Mouse (Mus musculus) testis, postnatal 14 days (tissue): ENCODE data around the gene Rhbdd1.

Experiments used
- DNase-seq: peaks from one replicate; pipeline ENCODE4 v3.0.0; 2021; ENCODE audit warnings: low spot score

Rhbdd1 gene

GRCm38 (mm10) chr1:82482371-82482770 lies 166.1 kb downstream of the Rhbdd1 start:
- no peak for DNase-seq

- no peak for DNase-seq
These were observed 170.1 kb downstream of the Rhbdd1 start for GRCm38 (mm10) chr1:82486371-82486770.

- no peak for DNase-seq
These were observed 175.7 kb downstream of the Rhbdd1 start for GRCm38 (mm10) chr1:82491954-82492353.
